Mouse (Mus musculus): Measurements from ENCODE around the gene Csrp1. TPM values are rescaled to one million over a fixed set of nuclear protein-coding genes. Genes with fewer than 3 reads are reported as not detected.
A peak's percentile ranks its signal among the peaks of the same experiment; 100 is the strongest.

Csrp1 gene
- total and polyA plus RNA-seq, 3 experiments: 44.4 to 73.0 TPM; not detected in 1

DNA sequence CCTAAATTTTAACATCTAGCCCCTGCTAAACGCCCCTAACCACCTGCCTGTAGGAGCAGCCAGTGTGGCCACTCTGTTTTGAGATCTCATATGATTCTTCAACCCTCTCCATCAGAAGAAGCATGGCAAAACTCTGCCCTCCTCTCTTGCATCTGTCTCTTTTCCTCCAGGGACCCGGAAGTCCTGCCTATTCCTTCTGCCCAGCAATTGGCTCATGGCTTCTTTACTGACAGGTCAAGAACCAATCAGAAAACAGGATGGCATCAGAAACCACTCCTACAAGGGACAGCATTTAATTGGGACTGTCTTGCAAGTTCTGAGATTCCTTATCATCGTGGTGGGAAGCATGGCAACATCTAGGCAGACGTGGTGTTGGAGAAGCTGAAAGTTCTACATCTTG lies 11.5 kb upstream of the Csrp1 start:
- H3K9ac ChIP-seq (ENCODE audit: control insufficient read depth, low read depth, low read length, poor library complexity, severe bottlenecking): peak overlapping the region; percentile 60
- H3K4me3 ChIP-seq (ENCODE audit: control insufficient read depth in 1 of 2, insufficient read depth in 1 of 2, low read depth in 2 of 2, low read length in 2 of 2): peak overlapping the region; percentile 62 to 94
- peak; percentile 92 for DNase-seq (ENCODE audit: low read depth, low spot score)
- no peaks in the 10 kb centered on the region for H3K27me3 ChIP-seq (ENCODE audit: control insufficient read depth in 1 of 2, insufficient read depth in 2 of 2, low read length in 2 of 2)
- no peaks in the 10 kb centered on the region for H3K9me3 ChIP-seq (replicated peaks; ENCODE audit: insufficient read depth, low read length)
- H3K79me2 ChIP-seq (ENCODE audit: control insufficient read depth, insufficient read depth, low read length, poor library complexity): no peaks in the 10 kb centered on the region
- H3K36me3 ChIP-seq (ENCODE audit: control insufficient read depth in 1 of 2, insufficient read depth in 2 of 2, low read length in 2 of 2): peaks cover 0 to under 1% of the 10 kb centered on the region in 2 experiments; a peak in 1 of 4 replicates
- H3K27ac ChIP-seq (ENCODE audit: control insufficient read depth, low read depth, low read length): 0 out of 2 replicates have a peak overlapping the region, but pooled peaks have one; percentile 13
- H3K4me1 ChIP-seq (ENCODE audit: control insufficient read depth in 1 of 2, insufficient read depth in 2 of 2, low read length in 2 of 2): peaks cover 5 to 12% of the 10 kb centered on the region in 2 experiments
- no peak for TF ChIP-seq JUND (IDR thresholded peaks at IDR 0.05; ENCODE audit: low read depth, low read length)
- no peak for TF ChIP-seq TAL1 (IDR thresholded peaks at IDR 0.05; ENCODE audit: low read length)
- no peak for TF ChIP-seq ZKSCAN1 (IDR thresholded peaks at IDR 0.05; ENCODE audit: low read depth, low read length)
- TF ChIP-seq MYB (IDR thresholded peaks at IDR 0.05; ENCODE audit: low read depth, low read length): no peak
- TF ChIP-seq POLR2A (IDR thresholded peaks at IDR 0.05; ENCODE audit: control insufficient read depth in 1 of 2, insufficient read depth in 1 of 2, low read depth in 1 of 2, low read length in 2 of 2, poor library complexity in 1 of 2): peak; percentile 64 to 91
- peak; percentile 69 for TF ChIP-seq HCFC1 (IDR thresholded peaks at IDR 0.05; ENCODE audit: low read depth, low read length)
- no peak for TF ChIP-seq SIN3A (IDR thresholded peaks at IDR 0.05; ENCODE audit: low read length)
- TF ChIP-seq ETS1 (IDR thresholded peaks at IDR 0.05; ENCODE audit: low read depth, low read length): no peak
- peak; percentile 72 for TF ChIP-seq TBP (IDR thresholded peaks at IDR 0.05; ENCODE audit: low read depth, low read length)
- no peak for TF ChIP-seq E2F4 (IDR thresholded peaks at IDR 0.05; ENCODE audit: borderline replicate concordance, low read depth, low read length)
- TF ChIP-seq MYC (IDR thresholded peaks at IDR 0.05; ENCODE audit: low read depth, low read length): no peak
- TF ChIP-seq RCOR1 (IDR thresholded peaks at IDR 0.05; ENCODE audit: low read depth, low read length): no peak
- 0 out of 2 replicates have a peak, but pooled peaks have one; percentile 14 for TF ChIP-seq GATA1 (IDR thresholded peaks at IDR 0.05; ENCODE audit: low read depth, low read length)
- TF ChIP-seq ZC3H11A (IDR thresholded peaks at IDR 0.05; ENCODE audit: low read depth, low read length): no peak
- TF ChIP-seq UBTF (IDR thresholded peaks at IDR 0.05; ENCODE audit: borderline replicate concordance, insufficient read depth, low read depth, low read length): no peak
- no peak for TF ChIP-seq MAX (IDR thresholded peaks at IDR 0.05; ENCODE audit: low read length)
- no peak for TF ChIP-seq EP300 (IDR thresholded peaks at IDR 0.05; ENCODE audit: low read depth in 1 of 2, low read length in 2 of 2)
- no peak; the same call in 1 of the 2 replicates for TF ChIP-seq KAT2A (conservative IDR thresholded peaks at IDR 0.05; ENCODE audit: low read depth, low read length)
- TF ChIP-seq CHD2 (IDR thresholded peaks at IDR 0.05; ENCODE audit: low read length): peak; percentile 55
- TF ChIP-seq ZMIZ1 (IDR thresholded peaks at IDR 0.05; ENCODE audit: low read depth, low read length): peak; percentile 84
- peak; percentile 77; the same call in 1 of the 2 replicates for TF ChIP-seq POLR2AphosphoS2 (IDR thresholded peaks at IDR 0.05; ENCODE audit: low read length)
- TF ChIP-seq ZNF384 (IDR thresholded peaks at IDR 0.05; ENCODE audit: low read depth, low read length): no peak
- TF ChIP-seq ELF1 (IDR thresholded peaks at IDR 0.05; ENCODE audit: low read depth, low read length): peak; percentile 90
- TF ChIP-seq USF1 (IDR thresholded peaks at IDR 0.05; ENCODE audit: low read depth, low read length): no peak
- TF ChIP-seq USF2 (IDR thresholded peaks at IDR 0.05; ENCODE audit: borderline replicate concordance in 1 of 2, insufficient read depth in 1 of 2, low read depth in 1 of 2, low read length in 2 of 2): no peak
- TF ChIP-seq BHLHE40 (IDR thresholded peaks at IDR 0.05; ENCODE audit: borderline replicate concordance, low read depth, low read length): no peak
- TF ChIP-seq MAZ (IDR thresholded peaks at IDR 0.05; ENCODE audit: low read depth, low read length): no peak
- no peak for TF ChIP-seq POLR2AphosphoS5 (IDR thresholded peaks at IDR 0.05; ENCODE audit: borderline replicate concordance, low read depth, low read length)
- TF ChIP-seq NELFE (IDR thresholded peaks at IDR 0.05; ENCODE audit: low read depth, low read length): peak; percentile 75
- TF ChIP-seq MAFK (IDR thresholded peaks at IDR 0.05; ENCODE audit: borderline replicate concordance, low read depth, low read length): no peak
- no peak for TF ChIP-seq SMC3 (IDR thresholded peaks at IDR 0.05; ENCODE audit: low read depth, low read length)
- no peak for TF ChIP-seq CHD1 (IDR thresholded peaks at IDR 0.05; ENCODE audit: low read depth, low read length)
- no peak for TF ChIP-seq MEF2A (IDR thresholded peaks at IDR 0.05; ENCODE audit: extremely low read depth, insufficient replicate concordance, low read depth, low read length, poor library complexity, severe bottlenecking)
- TF ChIP-seq MXI1 (IDR thresholded peaks at IDR 0.05; ENCODE audit: low read depth, low read length): no peak
- TF ChIP-seq RAD21 (IDR thresholded peaks at IDR 0.05; ENCODE audit: low read depth, low read length): no peak
- no peak for TF ChIP-seq GABPA (IDR thresholded peaks at IDR 0.05; ENCODE audit: low read depth, low read length)
- no peak for TF ChIP-seq NRF1 (IDR thresholded peaks at IDR 0.05; ENCODE audit: insufficient read depth, low read depth, low read length, poor library complexity, severe bottlenecking)
- TF ChIP-seq TCF12 (IDR thresholded peaks at IDR 0.05; ENCODE audit: low read depth, low read length): 0 out of 2 replicates have a peak, but pooled peaks have one; percentile 15

All from MEL (cell line).